Mouse (Mus musculus) CH12.LX (cell line): ENCODE measurements around the gene Rassf5.

Experiments
- CTCF ChIP-seq, 2 experiments: IDR thresholded peaks in 1 of 2; conservative IDR thresholded peaks in 1 of 2; 2 replicates each; pipeline ENCODE4 v1.5.1; 2011 to 2012; ENCODE audit warnings: low read depth in 2 of 2, low read length in 2 of 2, improper control_type of control experiment in 1 of 2, inconsistent platforms in 1 of 2, mild to moderate bottlenecking in 1 of 2, moderate library complexity in 1 of 2
- EP300 ChIP-seq: IDR thresholded peaks from 2 replicates; pipeline ENCODE4 v1.6.1; 2011; ENCODE audit warnings: low read length, improper control_type of control experiment
- GABPA ChIP-seq: IDR thresholded peaks from 2 replicates; pipeline ENCODE4 v1.6.1; 2012; ENCODE audit warnings: low read depth, low read length, improper control_type of control experiment, inconsistent platforms; ENCODE audit not compliant: insufficient replicate concordance
- HCFC1 ChIP-seq: IDR thresholded peaks from 2 replicates; pipeline ENCODE4 v1.6.1; 2012; ENCODE audit warnings: low read depth, mild to moderate bottlenecking, inconsistent platforms, low read length, improper control_type of control experiment
- POLR2A ChIP-seq: IDR thresholded peaks from 2 replicates; pipeline ENCODE4 v1.6.1; 2011; ENCODE audit warnings: low read depth, mild to moderate bottlenecking, improper control_type of control experiment, low read length
- TCF12 ChIP-seq: IDR thresholded peaks from 2 replicates; pipeline ENCODE4 v1.6.1; 2014; ENCODE audit warnings: low read depth, mild to moderate bottlenecking, inconsistent platforms, low read length, improper control_type of control experiment

GRCm38 (mm10) chr1:131183201-131183600 lies 61.9 kb downstream of the Rassf5 start:
- TF ChIP-seq TCF12, result no peak
- TF ChIP-seq CTCF (conservative IDR thresholded peaks at IDR 0.05 in 1 of 2, IDR thresholded peaks at IDR 0.05 in 1 of 2; ENCODE audit: low read depth in 2 of 2, low read length in 2 of 2), result no peak
- no peak for TF ChIP-seq GABPA
- TF ChIP-seq HCFC1, result no peak
- no peak for TF ChIP-seq POLR2A
- no peak for TF ChIP-seq EP300
